Mouse (Mus musculus): ENCODE measurements at regions not wholly inside any gene's neighbourhood (a gene's known extent, or its start where the extent isn't known, plus 50 kb on each side); places are given as distances from the start of the nearest gene placed in this dataset.

DNA sequence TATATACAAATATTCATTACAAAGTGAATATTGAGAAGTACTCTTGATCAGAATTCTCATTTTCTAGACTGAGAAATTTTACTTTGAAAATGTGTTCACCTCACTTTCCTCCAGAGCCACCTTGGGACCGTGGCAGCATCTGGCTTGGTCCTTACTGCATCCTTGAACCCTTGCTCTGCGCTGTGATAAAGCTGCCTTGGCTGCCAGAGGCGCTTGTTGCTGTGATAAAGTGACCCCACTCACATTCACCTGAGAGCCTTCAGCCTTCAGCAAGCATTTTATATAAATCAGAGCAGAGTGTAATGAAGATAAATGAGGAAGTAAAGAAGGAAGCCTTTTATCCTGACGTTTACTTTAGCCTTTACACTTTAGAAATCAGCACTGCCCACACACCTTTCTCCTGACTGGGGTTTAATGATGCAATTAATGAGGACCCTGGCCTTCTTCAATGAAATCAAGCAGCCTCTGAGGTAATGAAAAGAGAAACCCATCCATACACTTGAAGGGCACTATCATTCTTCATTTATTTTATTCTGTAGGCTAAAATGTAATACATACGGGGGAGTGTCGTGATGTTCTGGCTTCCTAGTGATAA lies 532.8 kb downstream of the Rfpl4b start:
- no peak for DNase-seq (ENCODE audit: low spot score)

DNA sequence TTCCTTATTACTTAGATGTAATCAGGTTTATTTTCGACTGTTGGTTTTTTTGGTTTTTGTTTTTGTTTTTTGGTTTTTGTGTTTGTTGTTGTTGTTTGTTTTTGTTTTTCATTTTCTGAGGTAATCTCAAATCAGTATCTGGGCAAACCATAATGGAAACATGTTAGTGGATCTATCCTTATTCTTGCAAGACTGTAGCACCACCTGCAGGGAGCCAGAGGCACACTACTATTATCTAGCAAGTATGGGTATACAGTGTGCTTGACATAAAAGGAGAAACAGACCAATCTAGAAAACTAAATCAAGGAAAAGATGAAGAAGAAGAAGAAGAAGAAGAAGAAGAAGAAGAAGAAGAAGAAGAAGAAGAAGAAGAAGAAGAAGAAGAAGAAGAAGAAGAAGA lies 552.4 kb downstream of the Rfpl4b start:
- no peak for DNase-seq (ENCODE audit: low spot score)

DNA sequence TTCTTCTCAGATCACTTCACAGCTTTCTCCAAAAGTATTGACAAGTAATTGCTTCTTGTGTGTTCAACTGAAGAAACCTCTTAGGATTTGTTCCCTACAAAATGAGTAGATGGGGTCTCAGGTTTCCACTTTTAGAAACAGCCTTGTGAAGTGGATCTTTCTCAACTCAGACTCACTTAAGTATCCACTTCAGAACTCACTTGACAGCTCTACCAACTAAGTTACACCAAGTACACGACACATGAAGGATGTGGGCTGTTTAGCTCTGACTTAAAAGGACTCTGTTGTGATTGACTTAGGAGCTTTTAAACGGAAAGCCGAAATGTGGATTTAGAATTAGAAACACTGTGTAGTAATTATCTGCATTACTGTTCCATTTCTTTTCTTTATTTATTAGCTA lies 556.0 kb downstream of the Rfpl4b start:
- no peak for DNase-seq (ENCODE audit: low spot score)

DNA sequence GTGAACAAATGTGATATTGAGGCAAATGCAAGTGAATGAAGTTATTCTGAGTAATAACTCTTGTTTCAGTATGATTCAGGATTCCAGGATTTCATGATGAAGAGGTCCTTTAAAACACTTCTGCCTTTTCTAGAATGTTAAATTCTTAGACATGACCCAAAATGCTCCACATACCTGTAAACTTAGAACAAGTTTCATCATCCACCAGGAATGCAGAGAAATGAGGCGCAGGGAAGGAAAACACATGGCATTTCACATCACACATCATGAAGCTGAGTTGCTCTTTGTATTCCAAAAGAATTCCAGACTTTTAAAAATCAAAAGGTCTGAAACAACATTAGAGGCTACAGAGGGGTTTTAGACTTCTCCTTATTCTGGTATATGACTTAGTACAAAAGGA lies 574.8 kb downstream of the Rfpl4b start:
- DNase-seq (ENCODE audit: low spot score), result no peak
